Mouse (Mus musculus): ENCODE data around the gene Flvcr2.
A peak's percentile ranks its signal among the peaks of the same experiment; 100 is the strongest.
"Not testable (repeated sequence)": the region's sequence is repeated elsewhere in the genome, so short reads cannot be mapped to it uniquely, and the experiment has no call there.

Gene Flvcr2

GRCm38 (mm10) chr12:85745827-85746695, at the start of gene Flvcr2:
Gene Flvcr2, plus strand, starts transcription at chr12:85746539.
- DNase-seq: peak; percentile 86

DNA sequence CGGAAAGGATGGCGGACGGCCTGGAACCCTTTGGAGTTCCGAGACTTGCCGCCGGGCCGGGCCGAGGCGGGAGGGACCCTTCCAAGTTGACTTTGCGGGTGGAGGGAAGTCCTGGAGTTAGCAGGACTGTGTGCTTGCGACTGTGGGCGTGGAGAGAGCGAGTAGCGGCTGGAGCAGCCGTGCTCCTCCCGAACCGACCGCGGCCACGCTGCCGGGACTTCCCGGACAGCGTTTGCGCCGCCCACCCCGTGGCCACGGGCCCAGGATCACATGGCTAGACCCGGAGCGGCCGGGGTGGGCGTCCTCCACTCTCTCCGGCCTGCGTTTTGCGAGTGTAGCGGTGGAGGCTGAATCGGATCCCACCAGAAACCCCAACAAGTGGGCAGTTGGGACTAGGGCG, 48.2 kb upstream of the Flvcr2 start:
- not testable (repeated sequence) for DNase-seq

- no peak for DNase-seq
Observed at GRCm38 (mm10) chr12:85700191-85700841, 46.0 kb upstream of the Flvcr2 start.

- DNase-seq: no peak
Observed at GRCm38 (mm10) chr12:85700842-85701223, 45.5 kb upstream of the Flvcr2 start.

DNA sequence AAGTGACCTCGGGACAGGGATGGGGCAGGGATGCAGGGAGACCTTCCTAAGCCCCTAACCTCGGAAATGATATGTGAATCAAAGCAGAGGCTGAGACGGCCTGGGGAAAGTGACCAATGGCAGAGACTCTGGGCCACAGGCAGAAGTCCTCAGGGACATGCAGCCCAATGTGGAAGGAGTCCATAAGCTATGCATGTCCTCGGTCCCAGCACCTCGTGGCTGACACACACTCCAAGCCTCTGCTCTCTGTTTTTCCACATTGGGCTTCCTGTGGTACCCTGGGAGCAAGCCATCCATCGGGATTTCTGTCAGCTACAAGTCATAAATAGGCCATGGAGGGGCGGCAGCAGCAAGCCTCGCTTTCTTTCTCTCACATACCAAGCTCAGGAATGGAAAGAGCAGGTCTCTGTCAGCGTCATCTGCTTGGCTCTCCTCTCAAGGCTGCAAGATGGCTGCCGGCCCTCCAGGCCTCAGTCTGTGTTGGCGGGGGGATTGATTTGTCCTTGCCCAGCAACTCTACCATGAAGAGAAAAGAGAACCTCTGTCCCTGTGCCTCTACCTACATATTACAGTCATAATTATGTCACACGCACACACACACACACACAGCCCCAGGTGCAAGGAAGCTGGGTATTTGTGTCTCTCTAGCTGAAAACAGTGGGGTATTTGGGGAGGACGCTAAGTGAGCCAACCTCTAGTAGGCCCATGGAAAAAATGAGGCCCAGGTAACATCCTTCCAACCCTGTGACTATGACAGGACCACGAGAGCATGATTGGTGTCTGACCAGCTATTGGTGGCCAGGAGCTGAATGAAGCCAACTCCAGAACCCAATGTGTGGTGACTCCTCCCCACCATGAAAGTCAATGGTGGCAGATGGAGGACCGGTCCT, 43.9 kb upstream of the Flvcr2 start:
- DNase-seq: no peak

DNA sequence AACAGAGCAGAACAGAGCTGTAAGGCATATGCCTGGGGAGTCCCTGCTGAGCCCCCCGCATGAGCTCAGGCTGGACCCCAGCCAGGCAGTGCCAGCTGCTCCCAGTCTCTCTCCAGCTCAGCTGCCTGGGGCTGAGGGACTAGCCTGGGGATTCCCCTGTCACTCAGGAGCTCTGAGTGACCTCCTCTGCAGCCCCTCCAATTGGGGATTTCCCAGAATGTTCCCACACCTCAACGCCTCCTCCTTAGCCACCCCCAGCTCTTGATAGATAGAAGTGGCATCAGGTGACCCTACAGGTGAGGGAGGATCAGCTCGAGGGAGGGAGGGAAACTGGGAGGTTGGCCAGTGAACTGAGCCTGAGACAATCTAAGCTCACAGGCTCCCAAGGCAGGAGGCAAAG, 42.8 kb upstream of the Flvcr2 start:
- DNase-seq: no peak

DNA sequence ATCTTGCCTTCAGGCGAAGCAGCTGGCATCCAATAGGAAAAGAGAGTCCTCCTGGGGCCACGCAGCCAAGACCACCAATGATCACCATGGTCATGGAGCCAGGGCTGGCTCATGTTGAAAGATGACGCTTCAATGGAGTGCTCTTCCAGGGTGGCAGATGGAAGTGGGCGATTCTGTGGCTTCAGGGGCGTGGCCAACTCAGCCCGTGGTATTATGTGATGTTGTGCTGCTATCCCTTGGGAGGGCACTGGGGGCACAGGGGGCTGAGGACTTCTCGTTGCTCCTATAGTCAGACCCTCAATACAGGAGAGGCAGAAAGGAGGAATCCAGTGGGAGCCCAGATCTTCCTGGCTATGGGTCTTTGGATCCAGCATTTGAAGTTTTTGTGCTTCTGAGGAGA, 41.8 kb upstream of the Flvcr2 start:
- no peak for DNase-seq

GRCm38 (mm10) chr12:85705002-85705830, 41.1 kb upstream of the Flvcr2 start:
- peak; percentile 85 for DNase-seq

GRCm38 (mm10) chr12:85705831-85706530, 40.4 kb upstream of the Flvcr2 start:
- no peak for DNase-seq

- no peak for DNase-seq
Observed at GRCm38 (mm10) chr12:85706906-85707305, 39.4 kb upstream of the Flvcr2 start.

DNA sequence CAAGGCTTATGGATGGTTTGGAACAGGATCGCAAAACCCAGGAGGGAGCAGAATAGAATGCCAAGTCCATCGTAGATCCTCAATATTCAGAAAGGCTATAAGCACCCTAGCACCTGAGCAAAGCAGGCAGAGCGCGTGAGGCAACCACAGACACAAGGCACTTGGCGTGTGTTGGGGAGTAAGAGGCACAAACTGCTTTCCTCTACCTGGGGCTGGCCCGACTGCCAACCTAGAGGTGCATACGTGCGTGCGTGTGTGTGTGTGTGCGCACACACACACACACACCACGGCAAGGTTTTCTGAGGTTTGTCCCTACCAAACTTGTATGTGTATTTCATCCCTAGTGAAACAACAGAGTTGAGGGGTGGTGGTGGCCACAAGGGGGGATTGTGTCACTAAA, 38.9 kb upstream of the Flvcr2 start:
- DNase-seq: no peak

DNA sequence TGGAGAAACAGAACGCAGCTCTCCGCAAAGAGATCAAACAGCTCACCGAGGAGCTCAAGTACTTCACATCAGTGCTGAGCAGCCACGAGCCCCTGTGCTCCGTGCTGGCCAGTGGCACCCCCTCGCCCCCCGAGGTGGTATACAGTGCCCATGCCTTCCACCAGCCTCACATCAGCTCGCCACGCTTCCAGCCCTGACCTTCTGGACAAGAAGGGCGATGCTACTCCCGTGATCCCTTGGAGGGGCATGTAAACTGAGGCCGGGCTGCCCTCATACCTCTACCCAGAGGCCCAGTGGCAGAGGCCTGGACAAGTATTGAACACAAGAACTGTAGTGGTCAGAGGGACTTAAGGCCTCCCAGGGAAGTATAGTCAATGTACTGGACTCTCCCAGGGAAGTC, 37.8 kb upstream of the Flvcr2 start:
- DNase-seq: no peak

DNA sequence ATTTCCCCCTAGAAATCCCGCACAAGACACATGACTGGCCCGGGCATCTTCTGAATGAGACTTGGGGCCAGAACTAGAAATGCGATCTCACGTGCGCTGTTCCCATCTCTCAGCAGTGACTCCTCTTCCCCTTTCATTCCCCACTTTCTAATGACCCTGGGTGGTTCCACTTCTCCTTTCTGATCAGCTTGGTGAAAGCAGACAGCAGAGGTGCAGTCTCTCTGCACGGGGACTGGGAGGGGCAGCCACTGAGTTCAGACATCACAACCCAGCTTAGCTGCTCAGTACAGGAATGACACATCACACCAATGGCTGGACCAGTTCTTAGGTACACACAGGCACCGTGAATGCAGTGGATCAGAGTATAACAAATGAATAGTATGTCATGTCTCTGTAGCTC, 35.6 kb upstream of the Flvcr2 start:
- DNase-seq: no peak

- no peak for DNase-seq
Observed at GRCm38 (mm10) chr12:85712587-85712986, 33.8 kb upstream of the Flvcr2 start.

- no peak for DNase-seq
Observed at GRCm38 (mm10) chr12:85714126-85714525, 32.2 kb upstream of the Flvcr2 start.

DNA sequence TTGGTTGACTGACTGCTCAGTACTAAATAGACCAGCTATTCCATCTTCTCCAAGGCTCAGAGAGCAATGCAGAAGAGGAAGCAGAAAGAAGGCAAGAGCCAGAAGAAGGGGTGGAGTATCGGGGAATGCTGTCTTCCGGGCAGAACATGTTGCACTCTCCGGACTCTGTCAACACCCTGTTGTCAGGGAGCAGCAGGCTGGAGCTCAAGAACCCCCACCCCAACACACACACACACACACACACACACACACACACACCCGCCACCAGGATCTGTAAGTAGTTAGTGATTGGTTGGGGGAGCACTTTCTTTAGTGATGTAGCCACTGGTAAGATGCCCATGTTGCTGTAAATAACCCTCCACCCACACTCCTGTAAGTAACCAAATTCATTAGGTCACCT, 21.0 kb upstream of the Flvcr2 start:
- no peak for DNase-seq

DNA sequence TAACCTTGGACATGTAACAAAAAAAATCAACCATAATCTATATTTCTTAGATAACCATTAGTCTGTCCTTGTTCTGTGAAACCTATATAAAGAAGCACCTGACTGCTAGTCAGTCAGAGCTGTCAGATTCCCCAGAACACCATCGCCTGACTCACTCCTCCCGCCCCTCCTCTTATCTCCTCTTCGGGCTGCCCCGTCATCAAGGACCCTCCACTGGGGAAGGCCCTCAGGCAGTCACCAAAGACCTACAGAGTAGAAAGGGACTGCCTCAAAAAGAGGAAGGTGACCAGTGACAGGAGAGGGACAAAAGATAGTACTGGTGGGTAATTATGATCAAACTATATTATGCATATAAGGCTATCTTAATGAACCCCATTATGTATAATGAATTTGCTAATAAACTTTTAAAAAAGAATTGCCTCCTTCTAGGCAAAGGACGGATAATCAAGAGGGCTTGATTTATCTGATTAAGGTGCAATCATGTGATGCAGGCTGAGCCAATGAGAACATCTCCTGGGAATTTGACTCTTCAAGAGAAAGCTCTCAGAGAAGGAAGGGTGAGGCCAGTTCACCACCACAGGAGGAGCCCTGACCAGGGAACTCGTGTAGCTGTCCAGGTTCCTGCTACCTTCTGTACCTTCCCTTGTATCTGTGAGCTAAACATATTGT, 19.5 kb upstream of the Flvcr2 start:
- DNase-seq: no peak

DNA sequence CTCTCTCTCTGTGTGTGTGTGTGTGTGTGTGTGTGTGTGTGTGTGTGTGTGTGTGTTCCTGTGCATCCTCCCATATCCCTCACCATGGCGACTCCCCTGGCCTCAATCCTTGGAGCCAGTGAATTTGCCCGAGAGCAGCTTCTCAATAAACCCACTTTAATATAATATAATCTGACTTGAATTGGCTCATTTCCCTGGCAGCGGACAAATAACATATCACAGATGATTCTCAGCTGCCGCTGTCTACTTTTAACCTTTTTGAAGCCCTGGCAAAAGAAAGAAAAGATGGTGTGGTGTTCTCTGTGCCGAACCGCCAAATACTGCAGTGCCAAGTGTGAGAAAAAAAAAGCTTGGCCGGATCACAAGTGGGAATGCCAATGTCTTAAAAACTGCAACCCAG, 18.2 kb upstream of the Flvcr2 start:
- no peak for DNase-seq

DNA sequence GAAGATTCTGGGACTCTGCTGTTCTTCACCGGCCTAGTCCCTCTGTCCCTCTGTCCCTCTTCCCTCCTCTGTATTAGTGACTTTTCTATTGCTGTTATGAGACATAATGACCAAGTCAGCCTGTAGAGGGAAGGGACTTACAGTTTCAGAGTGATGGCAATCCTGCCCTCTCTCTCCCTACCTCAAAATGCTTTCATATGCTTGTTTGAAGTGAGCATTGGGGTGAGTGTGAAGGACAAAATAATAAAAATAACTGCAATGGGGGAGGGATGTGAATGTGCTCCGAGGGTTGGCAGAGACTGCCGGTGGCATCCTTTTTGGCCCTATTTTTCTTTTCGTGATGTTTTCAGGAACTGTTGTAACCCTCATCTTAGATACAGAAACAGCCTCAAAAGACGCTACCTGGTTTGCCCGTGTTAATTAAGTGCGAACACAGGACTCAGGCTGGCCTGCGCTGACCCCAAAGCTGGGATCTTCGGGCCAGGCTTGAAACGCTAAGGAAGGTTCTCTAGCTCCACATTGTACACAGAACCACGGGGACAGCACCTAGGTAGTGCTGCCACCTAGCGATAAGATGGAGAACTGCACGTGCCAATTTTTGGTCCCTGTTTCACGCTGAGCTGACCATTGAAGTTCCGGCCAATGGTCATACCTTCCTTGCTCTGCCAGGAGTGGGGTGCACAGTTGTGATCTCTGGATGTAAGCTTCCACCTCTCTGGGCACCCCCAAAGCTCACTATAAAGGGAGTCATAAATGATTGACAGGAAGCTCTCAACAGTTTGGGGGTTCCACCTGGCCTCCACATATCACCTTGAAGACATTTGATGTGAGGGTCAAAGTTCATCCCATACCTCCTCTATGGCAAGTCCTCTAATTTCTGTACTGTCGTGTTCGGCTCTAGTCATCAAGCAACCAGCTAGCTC, 17.1 kb upstream of the Flvcr2 start:
- peak; percentile 81 for DNase-seq

GRCm38 (mm10) chr12:85729945-85730290, 16.4 kb upstream of the Flvcr2 start:
- no peak for DNase-seq

All from lung, postnatal 14 days (tissue).